Mouse (Mus musculus): ENCODE results near the gene Cst13.

Gene Cst13

DNA sequence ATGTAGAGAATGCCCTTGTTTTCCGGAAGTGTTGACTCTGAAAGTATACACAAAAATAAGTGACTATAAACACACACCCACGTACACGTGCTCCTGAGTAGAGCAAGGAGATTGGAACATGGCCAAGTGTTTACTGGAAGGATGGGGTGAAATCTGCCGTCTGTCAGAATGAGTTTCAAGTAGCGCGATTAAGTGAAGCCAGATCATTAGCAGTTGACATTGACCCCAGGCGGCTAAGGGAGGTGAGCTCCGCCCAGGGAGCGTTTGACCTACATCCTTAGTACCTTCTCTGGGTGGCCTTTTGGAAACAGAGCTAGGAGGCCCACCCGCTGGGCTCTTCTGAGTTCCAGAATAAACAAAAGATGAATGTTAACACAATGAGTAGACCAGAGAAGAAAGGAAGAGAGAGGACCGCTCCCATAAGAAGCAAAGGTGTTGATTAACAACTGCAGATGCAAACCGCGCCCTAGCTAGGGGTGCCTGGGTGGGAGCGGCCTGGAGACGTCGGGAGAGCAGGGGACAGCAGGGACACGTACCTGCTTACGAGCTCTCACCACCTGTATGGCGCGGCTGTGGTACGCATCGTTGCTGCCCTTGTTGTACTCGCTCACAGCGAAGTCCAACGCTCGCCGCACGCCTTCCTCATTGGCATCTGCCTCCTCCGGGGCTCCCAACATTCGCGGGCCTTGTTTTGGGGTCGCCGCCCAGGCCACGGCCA lies 54.9 kb downstream of the Cst13 start:
- DNase-seq (ENCODE audit: low spot score in 2 of 2): no peak

DNA sequence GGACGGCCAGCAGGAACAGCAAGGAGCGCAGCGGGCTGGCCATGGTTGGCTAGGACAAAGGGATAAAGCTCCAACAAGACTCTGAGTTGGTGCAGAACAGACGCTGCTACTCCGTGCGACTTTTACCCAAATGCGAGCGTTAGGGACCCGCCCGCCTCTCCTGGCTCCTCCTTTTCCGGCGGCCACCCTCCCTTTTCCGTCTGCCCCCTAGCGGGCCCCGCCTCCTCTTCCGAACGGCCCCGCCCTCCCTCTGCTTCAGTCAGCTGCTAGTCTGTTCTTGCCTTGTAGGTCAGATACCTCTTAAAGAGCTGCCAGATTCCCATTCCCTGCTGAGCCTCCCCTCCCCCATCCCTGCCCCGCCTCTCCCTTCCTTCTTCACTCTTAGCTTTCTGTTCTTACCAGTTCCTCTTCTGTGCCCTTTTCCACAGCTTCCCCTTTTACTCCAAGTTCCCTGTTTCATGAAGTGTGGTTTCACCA lies 55.5 kb downstream of the Cst13 start, which contains the start of gene Cst3:
Gene Cst3, minus strand, starts transcription at position 358 of the 477 bp plus-strand sequence.
- DNase-seq (ENCODE audit: low spot score in 2 of 2): peak; percentile 70 to 83

DNA sequence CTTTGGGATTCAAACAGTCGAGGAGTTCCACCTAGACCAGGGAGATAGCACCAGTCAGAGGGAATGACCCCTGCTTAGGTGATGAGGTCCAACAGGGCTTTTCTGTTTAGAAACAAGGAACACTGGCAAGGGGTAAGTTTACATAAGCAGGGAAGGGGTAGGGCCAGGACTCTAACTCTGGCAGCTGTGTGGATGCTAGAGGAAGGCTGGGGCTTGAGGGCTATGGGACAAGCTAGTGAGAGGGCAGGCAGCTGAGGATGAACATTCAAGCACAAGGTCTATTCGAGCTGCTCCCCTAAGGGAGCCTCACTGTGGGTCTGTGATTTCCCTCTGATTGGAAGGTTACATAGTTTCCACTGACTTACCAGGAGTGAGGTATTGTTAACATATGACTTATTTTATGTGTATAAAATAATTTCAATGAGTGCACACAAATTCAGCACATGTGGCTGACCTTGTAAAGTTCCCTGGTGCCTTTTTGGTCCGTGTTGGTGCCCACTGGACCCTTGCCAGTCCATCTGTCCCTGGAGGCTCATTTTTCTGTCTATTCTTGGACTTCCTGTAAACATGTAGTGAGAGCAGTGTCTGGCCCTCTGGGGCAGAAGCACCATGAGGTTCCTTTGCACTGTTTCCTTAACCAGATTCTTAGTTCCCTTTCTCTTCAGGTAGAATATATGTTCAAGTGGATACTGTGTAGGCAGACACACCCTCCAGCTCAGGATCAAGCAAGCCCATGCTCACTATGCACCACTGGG lies 57.3 kb downstream of the Cst13 start:
- no peak for DNase-seq (ENCODE audit: low spot score in 2 of 2)

DNA sequence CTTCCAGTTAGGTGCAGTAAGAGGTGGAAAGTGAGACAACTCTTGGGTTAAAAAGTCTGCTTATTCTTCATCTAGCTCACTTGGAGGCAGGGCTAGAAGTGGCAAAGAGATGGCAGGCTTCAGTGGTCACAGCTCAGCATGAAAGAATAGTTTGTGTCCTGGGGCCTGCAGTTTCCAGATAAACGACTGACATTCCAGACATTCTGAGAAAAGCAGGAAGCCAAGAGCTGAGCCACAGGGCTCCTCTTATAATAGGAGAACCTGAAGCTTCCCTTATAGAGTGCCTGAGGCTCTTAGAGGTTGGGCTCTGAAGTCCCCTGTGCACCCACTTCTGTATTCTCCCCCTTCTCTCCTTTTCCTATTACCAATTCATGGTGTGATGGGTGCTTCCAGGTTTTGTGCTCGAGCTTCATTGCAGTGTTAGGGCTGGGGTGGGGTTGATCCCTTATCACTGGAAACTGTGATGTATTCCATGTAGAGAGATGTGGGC lies 58.8 kb downstream of the Cst13 start:
- DNase-seq (ENCODE audit: low spot score in 2 of 2): no peak

DNA sequence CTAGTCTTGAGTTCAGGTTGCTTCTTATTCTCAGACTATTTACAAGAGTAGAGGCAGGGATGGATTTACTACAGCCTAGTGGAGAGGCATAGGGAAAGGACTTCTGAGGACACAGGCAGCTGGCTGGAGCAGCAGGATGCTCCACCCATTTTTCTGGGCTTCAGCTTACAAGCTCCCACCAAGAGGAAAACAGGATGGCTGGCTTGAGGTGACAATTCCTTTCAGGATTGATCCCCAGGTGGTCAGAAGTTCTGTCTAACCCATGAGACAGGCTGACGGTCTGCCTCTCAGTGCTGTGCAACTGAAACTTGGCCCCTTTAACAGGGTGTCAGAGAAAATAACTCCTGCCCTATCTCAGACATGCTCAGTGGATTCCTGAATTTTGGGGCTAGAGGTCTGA lies 59.3 kb downstream of the Cst13 start:
- no peak for DNase-seq (ENCODE audit: low spot score in 2 of 2)

Measured in spleen, postnatal 14 days (tissue).